Mouse (Mus musculus) cerebellum, adult 11-12 months (tissue): ENCODE measurements at regions not wholly inside any gene's neighbourhood (a gene's known extent, or its start where the extent isn't known, plus 50 kb on each side); places are given as distances from the start of the nearest gene placed in this dataset.

ENCODE experiments used
- DNase-seq: peaks from one replicate; pipeline ENCODE4 v3.0.0; 2022

DNA sequence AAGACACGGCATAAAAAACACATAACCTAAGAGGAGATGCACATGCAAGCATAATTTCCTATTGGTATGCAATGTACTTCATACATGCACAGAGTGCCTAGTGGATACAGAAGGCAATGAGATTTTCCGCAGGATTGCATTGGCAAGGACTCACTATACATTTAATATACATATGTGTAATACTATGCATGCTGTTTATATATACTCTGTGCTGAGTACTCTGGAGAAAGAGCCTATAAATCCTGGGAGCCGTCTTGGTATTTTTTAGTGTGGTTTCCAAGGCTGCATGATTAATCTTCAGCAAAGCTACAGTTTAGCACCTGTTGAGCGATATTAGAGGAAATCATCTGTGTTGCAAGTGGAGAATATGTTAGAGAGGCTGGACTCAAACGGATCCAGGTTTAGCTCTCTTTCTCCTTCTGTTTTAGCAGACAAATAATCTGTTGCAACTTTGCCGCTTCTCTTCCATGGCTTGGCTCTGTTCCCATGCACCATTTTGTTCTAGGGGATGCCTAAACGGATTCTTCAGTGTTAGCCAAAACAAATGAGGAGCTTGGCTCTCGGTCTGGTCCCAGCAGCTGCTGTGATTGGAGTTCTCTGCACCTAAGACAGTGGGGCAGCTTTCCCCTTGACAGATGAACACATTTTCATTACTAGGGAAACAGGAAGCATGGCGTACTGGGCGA, 459.0 kb downstream of the Sorl1 start:
- DNase-seq: no peak

DNA sequence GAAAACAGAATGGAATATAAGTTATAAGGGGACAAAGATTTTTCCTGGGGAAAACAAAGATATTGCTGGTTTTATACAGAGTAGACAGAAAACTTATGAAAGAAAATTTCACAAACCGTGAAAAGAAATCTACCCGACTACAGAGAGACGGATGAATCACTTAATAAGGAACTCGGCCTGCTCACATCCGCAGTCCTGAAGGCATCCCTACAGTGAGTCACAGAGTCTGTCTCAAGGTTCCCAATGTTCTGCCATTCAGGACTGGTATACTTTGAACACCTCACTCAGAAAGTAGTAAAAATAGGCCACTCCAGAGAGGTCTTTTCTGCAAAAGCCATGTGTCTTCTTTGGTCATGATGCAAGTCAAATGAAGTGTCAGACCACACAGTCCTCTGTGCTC, 463.5 kb downstream of the Sorl1 start:
- no peak for DNase-seq

DNA sequence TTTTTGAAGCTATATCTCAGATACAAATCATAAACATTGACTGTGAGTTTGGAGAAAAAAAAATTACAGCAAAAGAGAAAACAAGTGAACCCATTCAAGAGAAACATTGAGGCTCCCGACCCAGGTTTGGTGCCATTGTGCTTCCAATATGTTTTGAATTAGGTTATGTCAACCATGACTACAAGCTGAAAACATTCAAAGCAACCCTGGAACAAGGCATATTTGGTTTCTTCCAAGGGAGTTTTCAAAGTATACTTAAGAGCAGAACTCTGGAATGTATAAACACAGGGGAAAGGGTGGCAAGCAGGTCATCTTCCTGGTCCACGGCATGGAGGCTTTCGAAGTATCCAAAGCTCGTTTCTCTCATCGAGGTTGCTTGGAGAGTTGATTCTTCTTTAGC, 464.1 kb downstream of the Sorl1 start:
- DNase-seq: no peak

GRCm38 (mm10) chr9:41631564-41632205, 470.2 kb upstream of the Ubash3b start:
- no peak for DNase-seq

- DNase-seq: no peak
Observed at GRCm38 (mm10) chr9:41621341-41621740, 459.8 kb upstream of the Ubash3b start.

GRCm38 (mm10) chr9:41614002-41614401, 452.5 kb upstream of the Ubash3b start:
- DNase-seq: no peak

DNA sequence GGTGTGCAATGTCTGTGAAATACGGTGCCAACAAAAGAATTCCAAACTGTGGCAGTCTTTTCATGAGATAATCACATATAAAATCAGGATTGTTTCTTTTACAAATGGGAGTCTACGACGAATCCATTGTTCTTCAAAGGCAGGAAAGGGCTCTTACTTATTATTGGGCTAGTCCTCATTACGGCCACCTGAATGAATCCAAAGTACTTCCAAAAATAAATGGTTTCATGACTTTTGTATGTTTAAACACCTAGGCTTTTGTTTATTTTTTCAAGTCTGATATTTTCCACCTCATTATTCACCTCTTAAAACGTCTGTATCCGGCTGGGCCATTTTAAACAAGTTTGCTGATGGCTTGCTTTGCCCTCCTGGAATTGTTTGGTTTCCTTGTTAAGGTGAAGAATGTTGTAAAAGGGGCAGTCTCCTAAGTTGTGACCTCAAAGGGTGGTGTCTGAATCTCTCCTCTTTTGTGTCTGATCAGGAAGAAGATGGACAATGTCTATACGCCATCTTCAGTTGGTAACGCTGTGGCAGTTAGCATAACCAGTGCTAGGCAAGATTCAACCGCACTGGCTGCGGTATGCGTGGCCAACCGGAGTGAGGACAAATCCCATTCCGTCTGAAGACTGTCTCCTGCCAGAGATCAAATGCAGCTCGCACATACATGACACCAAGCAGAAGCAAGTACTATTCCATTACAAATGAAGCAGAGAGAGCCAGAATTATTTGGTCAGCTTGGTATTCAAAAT, 451.5 kb upstream of the Ubash3b start:
- no peak for DNase-seq

DNA sequence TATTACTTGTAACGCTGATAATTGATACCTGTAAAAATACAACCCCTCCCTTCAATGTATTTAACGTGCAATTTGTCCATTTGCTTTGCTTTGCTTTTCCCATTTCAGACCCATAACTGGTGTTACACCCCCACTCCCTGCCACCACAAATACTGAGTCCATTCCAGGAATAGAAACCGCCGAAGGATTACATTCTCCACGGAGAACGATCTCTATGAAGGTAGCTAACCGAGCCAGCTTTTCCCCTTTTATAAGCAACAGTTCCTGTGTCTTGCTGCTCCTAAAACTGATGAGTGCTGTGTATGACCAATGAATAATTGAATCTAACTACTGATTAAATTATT, 450.9 kb upstream of the Ubash3b start:
- DNase-seq: no peak

DNA sequence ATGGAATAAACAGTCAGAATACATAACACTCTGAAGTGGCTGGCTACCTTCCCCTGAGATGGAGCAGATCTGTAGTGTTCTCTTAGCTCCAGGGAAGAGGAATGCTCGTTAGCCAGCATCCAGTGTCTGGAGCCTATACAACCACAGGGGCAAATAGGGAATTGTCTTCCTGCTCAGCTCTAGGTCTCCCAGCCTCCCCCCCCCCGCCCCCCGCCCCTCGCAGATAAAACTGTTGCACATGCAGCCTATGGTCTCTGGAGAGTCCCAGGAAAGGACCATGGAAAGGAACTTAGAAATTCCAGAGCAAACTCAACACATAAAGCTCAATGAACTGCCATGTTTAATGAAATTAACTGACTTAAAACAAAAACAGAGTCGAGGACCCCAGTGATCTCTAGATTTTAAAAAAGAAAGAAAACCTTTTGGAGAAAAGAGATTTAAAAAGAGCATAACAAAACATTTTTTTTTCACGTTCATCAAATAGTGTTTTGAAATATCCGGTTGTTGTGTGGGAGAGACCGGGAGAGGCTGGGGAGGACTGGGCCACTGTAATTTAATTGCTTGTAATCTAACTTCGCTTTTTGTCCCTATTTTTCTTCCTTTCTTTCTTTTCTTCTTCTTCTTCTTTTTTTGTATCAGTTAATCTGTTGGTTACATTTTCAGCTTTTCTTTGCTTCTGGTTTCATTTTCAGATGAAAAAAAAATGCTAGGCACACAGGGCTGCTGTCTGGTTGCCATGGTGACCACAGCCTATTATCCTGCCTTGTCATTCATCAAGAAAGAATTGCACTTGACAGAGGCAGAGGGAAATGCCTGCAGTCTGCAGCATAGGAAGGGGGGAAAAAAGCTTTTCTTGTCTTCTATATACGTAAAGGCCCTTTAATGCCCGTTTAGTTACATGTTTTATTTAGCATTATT, 450.3 kb upstream of the Ubash3b start:
- DNase-seq: peak; percentile 3

GRCm38 (mm10) chr9:41610347-41610746, 448.9 kb upstream of the Ubash3b start:
- no peak for DNase-seq

GRCm38 (mm10) chr9:41606136-41606535, 444.6 kb upstream of the Ubash3b start:
- no peak for DNase-seq

DNA sequence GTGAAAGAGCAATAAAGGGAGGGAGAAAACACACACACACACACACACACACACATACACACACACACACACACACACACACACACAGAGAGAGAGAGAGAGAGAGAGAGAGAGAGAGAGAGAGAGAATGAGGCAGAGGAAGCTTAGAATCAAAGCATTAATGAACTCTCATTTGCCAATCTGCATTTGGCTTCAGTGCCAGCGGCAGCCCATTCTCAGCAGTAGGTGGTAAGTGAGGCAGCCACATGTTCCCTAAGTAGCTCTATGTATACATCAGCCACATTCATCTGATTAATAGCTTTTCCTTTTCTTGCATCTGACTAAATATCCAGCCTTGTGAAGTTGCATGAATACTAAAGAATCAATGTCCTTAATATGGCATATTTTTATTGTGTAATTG, 443.4 kb upstream of the Ubash3b start:
- no peak for DNase-seq

DNA sequence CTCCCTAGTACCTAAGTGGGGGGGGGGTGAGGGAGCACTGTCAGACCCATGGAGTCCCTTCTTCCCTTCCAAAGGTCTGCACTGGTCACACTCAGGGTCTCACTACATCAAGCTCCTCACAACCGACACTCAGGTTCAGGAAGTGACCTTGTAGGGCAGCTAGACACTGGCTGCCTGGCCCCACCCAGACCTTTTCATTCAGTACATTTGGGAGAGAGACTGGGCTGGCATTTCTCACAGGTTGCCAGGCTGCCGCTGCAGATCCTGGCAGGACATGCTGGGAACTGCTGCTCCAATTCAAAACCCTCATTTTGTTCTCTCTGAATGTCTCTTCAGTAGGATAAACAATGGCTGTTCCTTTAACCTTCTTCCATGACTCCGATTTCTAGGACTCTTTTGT, 439.3 kb upstream of the Ubash3b start:
- peak; percentile 13 for DNase-seq

DNA sequence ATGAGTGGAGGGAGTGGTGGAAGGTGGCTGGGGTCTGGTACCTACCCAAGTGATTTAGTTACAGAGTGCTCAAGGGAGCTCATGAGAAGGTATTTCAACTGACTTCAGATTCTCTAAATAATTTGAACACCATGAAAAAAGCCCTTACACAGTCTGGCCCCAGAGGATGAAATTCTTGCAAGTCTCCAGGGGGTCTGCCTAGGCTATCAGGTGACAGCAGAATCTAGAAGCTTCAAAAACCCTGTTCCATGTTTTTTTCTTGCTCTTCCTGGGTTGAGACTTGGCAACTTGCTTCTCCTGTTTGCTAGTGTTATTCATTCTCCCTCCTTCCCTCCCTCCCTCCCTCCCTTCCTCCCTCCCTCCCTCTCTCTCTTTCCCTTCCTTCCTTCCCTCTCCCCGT, 438.4 kb upstream of the Ubash3b start:
- no peak for DNase-seq

GRCm38 (mm10) chr9:41595749-41596148, 434.3 kb upstream of the Ubash3b start:
- DNase-seq: no peak

DNA sequence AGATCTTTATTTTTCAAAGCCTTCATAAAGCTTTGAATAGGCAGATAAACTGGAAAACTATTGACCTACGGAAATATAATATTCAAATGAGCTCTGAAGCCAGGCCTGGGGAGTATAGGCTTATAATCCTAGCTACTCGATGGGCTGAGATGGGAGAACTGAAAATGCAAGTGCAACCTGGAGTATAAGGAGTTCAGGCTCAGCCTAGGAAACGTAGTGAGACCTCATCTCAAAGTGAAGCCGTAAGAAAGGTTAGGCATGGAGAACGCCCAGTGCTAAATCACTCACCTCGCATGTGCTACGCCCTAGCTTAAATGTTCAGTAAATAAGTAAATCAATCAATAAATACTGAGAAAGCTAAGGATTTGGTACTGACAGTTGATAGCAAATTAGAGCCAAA, 432.5 kb upstream of the Ubash3b start:
- DNase-seq: no peak

GRCm38 (mm10) chr9:41592900-41593690, 431.6 kb upstream of the Ubash3b start:
- DNase-seq: no peak

DNA sequence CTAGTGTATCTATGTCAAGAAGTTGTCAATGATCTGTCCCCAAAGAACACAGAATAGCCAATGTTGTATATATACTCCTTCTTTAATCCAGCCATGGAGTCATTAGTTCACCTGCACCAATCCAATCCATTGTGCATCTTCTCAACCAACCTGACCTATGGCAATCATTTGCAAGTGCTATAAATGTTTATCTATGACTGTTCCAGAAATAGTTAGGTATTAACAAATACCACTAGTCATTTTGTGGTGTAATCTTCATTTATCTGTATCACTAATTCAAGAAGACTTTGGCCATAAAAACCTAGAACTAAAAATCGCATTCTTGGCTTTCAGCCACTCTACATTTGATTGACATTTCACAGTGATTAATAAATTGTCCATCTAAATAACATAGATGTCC, 430.6 kb upstream of the Ubash3b start:
- DNase-seq: no peak

GRCm38 (mm10) chr9:41590164-41590563, 428.7 kb upstream of the Ubash3b start:
- no peak for DNase-seq

DNA sequence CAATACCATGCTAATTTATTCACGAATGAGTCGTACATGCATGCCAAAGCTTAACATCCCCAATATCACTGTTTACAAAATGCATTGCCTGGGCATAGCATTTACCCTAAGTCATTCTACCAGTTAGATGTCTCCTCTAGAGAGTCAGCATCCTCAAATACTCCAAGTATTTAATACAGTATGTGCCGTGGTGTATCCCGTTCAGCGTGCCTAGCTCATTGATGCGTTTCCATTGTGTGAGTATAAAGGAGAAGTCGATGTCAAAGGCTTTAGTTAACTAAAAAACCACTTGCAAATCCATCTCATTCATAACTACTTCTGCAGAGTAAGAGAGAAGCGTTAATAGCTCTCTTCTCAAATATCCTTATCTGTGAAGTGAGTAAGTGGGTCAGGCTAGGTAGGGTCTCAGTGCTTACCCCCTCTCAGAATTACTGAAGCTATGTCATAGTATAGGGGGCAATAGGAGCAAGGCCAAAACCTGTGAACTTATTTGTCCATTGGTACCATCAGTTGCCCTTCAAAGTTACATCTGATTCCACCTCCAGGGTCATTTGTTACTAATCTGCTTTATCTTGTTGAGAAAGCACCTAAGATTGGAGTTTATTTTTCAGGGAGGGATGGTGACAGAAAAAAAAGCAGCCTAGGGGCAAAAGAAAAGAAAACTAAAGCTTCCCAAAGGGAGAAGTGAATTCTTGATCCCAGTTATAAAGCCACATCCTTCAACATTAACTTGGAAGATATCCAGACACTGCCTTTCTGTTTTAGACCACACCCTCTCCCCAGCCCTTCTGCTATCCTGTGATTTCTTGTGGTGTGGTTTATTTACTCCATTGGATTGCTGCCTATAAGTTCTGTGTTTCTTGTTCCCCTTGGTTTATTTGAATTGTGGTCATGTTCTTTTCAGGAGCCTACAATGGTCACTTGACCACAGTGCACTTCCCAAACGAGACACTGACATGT, 427.2 kb upstream of the Ubash3b start:
- DNase-seq: no peak

DNA sequence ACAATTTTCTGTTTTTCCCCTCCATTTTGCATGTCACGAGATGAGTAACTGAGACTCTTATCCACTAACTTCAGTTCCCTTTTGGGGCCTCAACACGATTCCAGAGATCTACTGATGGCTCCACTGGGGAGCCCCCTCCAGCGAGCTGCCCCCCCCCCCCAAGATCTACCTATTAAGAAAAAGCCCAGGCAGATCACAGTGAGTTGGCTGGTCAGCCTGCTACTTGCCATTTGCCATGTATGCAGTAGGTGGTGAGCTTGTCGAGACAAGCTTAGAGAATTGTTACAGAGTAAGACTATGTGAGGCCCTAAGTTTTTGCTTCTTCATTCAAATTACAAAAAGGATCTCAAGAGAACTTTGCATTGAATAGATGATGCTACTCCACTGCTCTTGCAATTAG, 426.3 kb upstream of the Ubash3b start:
- no peak for DNase-seq
